Mouse (Mus musculus) CH12.LX (cell line): Measurements from ENCODE around the gene Trcg1. TPM values are rescaled to one million over a fixed set of nuclear protein-coding genes. Genes with fewer than 3 reads are reported as not detected.

ENCODE experiments used
- DNase-seq: peaks from one replicate; pipeline ENCODE4 v3.0.0-alpha.2; 2013; ENCODE audit errors: extremely low read depth
- H3K27ac ChIP-seq: 2 replicates; pipeline ENCODE4 v1.5.1; 2012; ENCODE audit warnings: low read depth, mild to moderate bottlenecking, control low read depth, moderate library complexity; ENCODE audit not compliant: insufficient read depth
- H3K27me3 ChIP-seq: replicated peaks from 2 replicates; pipeline ENCODE3; 2012; ENCODE audit warnings: inconsistent platforms
- H3K36me3 ChIP-seq, 2 experiments: replicated peaks in 1 of 2; 2 replicates each; pipeline versions ENCODE3 to v1.6.1; 2012; ENCODE audit warnings: inconsistent platforms in 1 of 2, low read length in 1 of 2, mild to moderate bottlenecking in 1 of 2, mixed read lengths in 1 of 2, moderate library complexity in 1 of 2; ENCODE audit not compliant: control insufficient read depth in 1 of 2, insufficient read depth in 1 of 2
- H3K4me1 ChIP-seq, 2 experiments: 2 replicates each; pipeline ENCODE4 v1.6.1; 2012; ENCODE audit warnings: inconsistent platforms in 1 of 2, moderate library complexity in 1 of 2; ENCODE audit not compliant: insufficient read depth in 2 of 2, control insufficient read depth in 1 of 2
- H3K4me2 ChIP-seq: 2 replicates; pipeline ENCODE4 v1.6.1; 2012; ENCODE audit warnings: low read depth, mild to moderate bottlenecking, control low read depth; ENCODE audit not compliant: poor library complexity, insufficient read depth, severe bottlenecking
- H3K4me3 ChIP-seq, 3 experiments: fragments of 150-350 bp in 1 of 3; sonication (generic) in 1 of 3; replicated peaks in 1 of 3; 2 replicates each; pipeline versions ENCODE3 to v1.5.1; 2011 to 2012; ENCODE audit warnings: low read depth in 2 of 3, low read length in 2 of 3, mild to moderate bottlenecking in 2 of 3, moderate library complexity in 2 of 3, control low read depth in 1 of 3, improper control_type of control experiment in 1 of 3, inconsistent platforms in 1 of 3, mixed read lengths in 1 of 3; ENCODE audit not compliant: poor library complexity in 1 of 3
- H3K79me2 ChIP-seq: replicated peaks from 2 replicates; pipeline ENCODE4 v1.6.1; 2012; ENCODE audit warnings: mild to moderate bottlenecking, moderate library complexity; ENCODE audit not compliant: control insufficient read depth, poor library complexity, insufficient read depth, severe bottlenecking; ENCODE audit errors: extremely low read depth
- H3K9ac ChIP-seq: 2 replicates; pipeline ENCODE4 v1.6.1; 2012; ENCODE audit warnings: low read depth, mild to moderate bottlenecking, control low read depth, moderate library complexity; ENCODE audit not compliant: insufficient read depth
- H3K9me3 ChIP-seq: replicated peaks from 2 replicates; pipeline ENCODE3; 2012; ENCODE audit warnings: low read length, inconsistent platforms, mixed read lengths
- BHLHE40 ChIP-seq: IDR thresholded peaks from 2 replicates; pipeline ENCODE4 v1.6.1; 2011; ENCODE audit warnings: mild to moderate bottlenecking, low read depth, low read length, improper control_type of control experiment
- CHD1 ChIP-seq: IDR thresholded peaks from 2 replicates; pipeline ENCODE4 v1.6.1; 2012; ENCODE audit warnings: low read depth, low read length, improper control_type of control experiment, inconsistent platforms
- CHD2 ChIP-seq: IDR thresholded peaks from 2 replicates; pipeline ENCODE4 v1.6.1; 2011; ENCODE audit warnings: low read length, improper control_type of control experiment
- E2F4 ChIP-seq: IDR thresholded peaks from 2 replicates; pipeline ENCODE4 v1.6.1; 2011; ENCODE audit warnings: low read depth, low read length, improper control_type of control experiment; ENCODE audit not compliant: insufficient replicate concordance
- EP300 ChIP-seq: IDR thresholded peaks from 2 replicates; pipeline ENCODE4 v1.6.1; 2011; ENCODE audit warnings: low read length, improper control_type of control experiment
- ETS1 ChIP-seq: conservative IDR thresholded peaks from 2 replicates; pipeline ENCODE4 v1.6.1; 2012; ENCODE audit warnings: low read depth, mild to moderate bottlenecking, inconsistent platforms, low read length, improper control_type of control experiment, moderate library complexity
- HCFC1 ChIP-seq: IDR thresholded peaks from 2 replicates; pipeline ENCODE4 v1.6.1; 2012; ENCODE audit warnings: low read depth, mild to moderate bottlenecking, inconsistent platforms, low read length, improper control_type of control experiment
- IRF4 ChIP-seq: IDR thresholded peaks from 2 replicates; pipeline ENCODE4 v1.6.1; 2014; ENCODE audit warnings: low read depth, mild to moderate bottlenecking, inconsistent platforms, low read length, improper control_type of control experiment
- JUND ChIP-seq: conservative IDR thresholded peaks from 2 replicates; pipeline ENCODE4 v1.6.1; 2011; ENCODE audit warnings: low read depth, low read length, improper control_type of control experiment
- KAT2A ChIP-seq: IDR thresholded peaks from 2 replicates; pipeline ENCODE4 v1.6.1; 2012; ENCODE audit warnings: low read length, improper control_type of control experiment, inconsistent platforms; ENCODE audit not compliant: insufficient replicate concordance
- MAX ChIP-seq: IDR thresholded peaks from 2 replicates; pipeline ENCODE4 v1.6.1; 2011; ENCODE audit warnings: low read length, improper control_type of control experiment
- MEF2A ChIP-seq: IDR thresholded peaks from 2 replicates; pipeline ENCODE4 v1.6.1; 2014; ENCODE audit warnings: low read depth, mild to moderate bottlenecking, inconsistent platforms, low read length, improper control_type of control experiment, borderline replicate concordance
- MXI1 ChIP-seq: IDR thresholded peaks from 2 replicates; pipeline ENCODE4 v1.6.1; 2011; ENCODE audit warnings: mild to moderate bottlenecking, low read depth, low read length, improper control_type of control experiment
- NELFE ChIP-seq: IDR thresholded peaks from 2 replicates; pipeline ENCODE4 v1.6.1; 2011; ENCODE audit warnings: low read depth, low read length, improper control_type of control experiment
- NRF1 ChIP-seq: IDR thresholded peaks from 2 replicates; pipeline ENCODE4 v1.6.1; 2014; ENCODE audit warnings: low read depth, mild to moderate bottlenecking, inconsistent platforms, low read length, improper control_type of control experiment, moderate library complexity
- POLR2AphosphoS2 ChIP-seq: IDR thresholded peaks from 2 replicates; pipeline ENCODE4 v1.6.1; 2011; ENCODE audit warnings: low read depth, low read length, improper control_type of control experiment
- RCOR1 ChIP-seq: conservative IDR thresholded peaks from 2 replicates; pipeline ENCODE4 v1.6.1; 2012; ENCODE audit warnings: low read depth, mild to moderate bottlenecking, inconsistent platforms, low read length, improper control_type of control experiment
- SIN3A ChIP-seq: IDR thresholded peaks from 2 replicates; pipeline ENCODE4 v1.6.1; 2012; ENCODE audit warnings: low read length, improper control_type of control experiment, inconsistent platforms
- SMC3 ChIP-seq: IDR thresholded peaks from 2 replicates; pipeline ENCODE4 v1.6.1; 2011; ENCODE audit warnings: low read depth, low read length, improper control_type of control experiment
- TBP ChIP-seq: conservative IDR thresholded peaks from 2 replicates; pipeline ENCODE4 v1.6.1; 2011; ENCODE audit warnings: low read depth, low read length, improper control_type of control experiment
- UBTF ChIP-seq: IDR thresholded peaks from 2 replicates; pipeline ENCODE4 v1.6.1; 2012; ENCODE audit warnings: low read depth, mild to moderate bottlenecking, inconsistent platforms, low read length, improper control_type of control experiment, moderate library complexity
- ZC3H11A ChIP-seq: IDR thresholded peaks from 2 replicates; pipeline ENCODE4 v1.6.1; 2012; ENCODE audit warnings: low read depth, mild to moderate bottlenecking, inconsistent platforms, low read length, improper control_type of control experiment
- ZKSCAN1 ChIP-seq: IDR thresholded peaks from 2 replicates; pipeline ENCODE4 v1.6.1; 2012; ENCODE audit warnings: low read depth, inconsistent platforms, low read length, improper control_type of control experiment, borderline replicate concordance
- ZMIZ1 ChIP-seq: IDR thresholded peaks from 2 replicates; pipeline ENCODE4 v1.6.1; 2012; ENCODE audit warnings: low read depth, mild to moderate bottlenecking, inconsistent platforms, low read length, improper control_type of control experiment
- ZNF384 ChIP-seq: IDR thresholded peaks from 2 replicates; pipeline ENCODE4 v1.6.1; 2012; ENCODE audit warnings: low read depth, low read length, improper control_type of control experiment, inconsistent platforms
- dilution Hi-C: fragments of 300-500 bp; cut with MboI; formaldehyde crosslinking; loops from 2 replicates; pipeline ENCODE4 v1.14.3; 2020; ENCODE audit warnings: low sequenced_read_pairs; ENCODE audit not compliant: extremely low pct_unique_long_range_greater_than_20kb, extremely low pct_ligation_motif_present
- in situ Hi-C: fragments of 300-500 bp; cut with MboI; formaldehyde crosslinking; loops from 3 replicates; pipeline ENCODE4 v1.14.3; 2019; ENCODE audit warnings: low sequenced_read_pairs, low pct_ligation_motif_present, low pct_unique_long_range_greater_than_20kb, mixed read lengths
- polyA plus RNA-seq: library from polyadenylated mRNA; unstranded; fragments of >175 nt; gene quantifications from 2 replicates; pipeline ENCODE4 v1.2.1, GENCODE M21; 2012; ENCODE audit warnings: low read depth; ENCODE audit not compliant: insufficient read length
- total RNA-seq, 2 experiments: library from RNA; depleted of rRNA; stranded (reverse); fragments of 300-350 nt in 1 of 2; fragments of >200 nt in 1 of 2; gene quantifications; 2 replicates each; pipeline ENCODE4 v1.2.3; 2012 to 2014

Gene Trcg1
- total and polyA plus RNA-seq, 3 experiments: not detected

DNA sequence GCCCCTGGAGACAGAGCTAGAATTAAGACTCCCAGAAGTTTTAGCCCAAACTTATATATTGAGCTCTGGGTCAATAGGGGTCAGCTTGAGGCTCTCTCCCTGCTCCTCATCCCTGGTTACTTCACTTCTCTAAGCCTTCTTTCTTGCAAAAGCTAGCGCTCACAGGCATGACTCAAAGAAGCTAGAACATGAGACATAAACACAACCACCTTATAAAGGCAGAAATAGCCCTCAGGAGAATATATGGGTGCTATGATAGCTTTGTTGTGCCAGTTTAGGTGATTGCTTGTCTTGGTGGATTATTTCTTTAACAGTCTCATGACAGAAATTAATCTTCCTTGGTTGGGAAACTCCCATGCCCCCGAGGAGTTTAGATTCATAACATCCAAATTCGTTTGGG, 58.5 kb downstream of the Trcg1 start:
- H3K27ac ChIP-seq: no peak overlapping the region
- peaks cover 2 to 23% of the 10 kb centered on the region in 2 experiments; a peak in 3 of 4 replicates for H3K4me1 ChIP-seq
- peaks cover 2% of the 10 kb centered on the region for H3K9me3 ChIP-seq
- no peak overlapping the region for H3K9ac ChIP-seq
- TF ChIP-seq ZNF384 (no peak), SMC3 (no peak), SIN3A (no peak), E2F4 (no peak), ZMIZ1 (no peak), POLR2AphosphoS2 (no peak), JUND (no peak), CHD1 (no peak), UBTF (no peak), KAT2A (no peak), MXI1 (no peak), NRF1 (no peak), ETS1 (no peak), CHD2 (no peak), NELFE (no peak), MAX (no peak), ZC3H11A (no peak), BHLHE40 (no peak)
- H3K27me3 ChIP-seq: no peaks in the 10 kb centered on the region
- H3K79me2 ChIP-seq: no peaks in the 10 kb centered on the region
- no peak overlapping the region for H3K4me3 ChIP-seq
- no peak for DNase-seq
- dilution Hi-C loops (no loop called here), in situ Hi-C loops (no loop called here)
- no peaks in the 10 kb centered on the region for H3K36me3 ChIP-seq
- H3K4me2 ChIP-seq: no peak overlapping the region

GRCm38 (mm10) chr9:57295666-57296065, 59.3 kb downstream of the Trcg1 start:
- Histone ChIP-seq H3K4me1 (peaks cover 4 to 30% of the 10 kb centered on the region in 2 experiments; a peak in 3 of 4 replicates), H3K4me3 (no peak overlapping the region), H3K9me3 (peaks cover 2% of the 10 kb centered on the region)
- dilution Hi-C loops: no loop called here
- no peak for TF ChIP-seq RCOR1
- no peak for TF ChIP-seq EP300
- no peak for TF ChIP-seq BHLHE40
- no peak for TF ChIP-seq ZKSCAN1
- no peak for TF ChIP-seq TBP
- no peak for TF ChIP-seq MEF2A
- TF ChIP-seq ZC3H11A: no peak
- TF ChIP-seq ETS1: no peak
- no peak for TF ChIP-seq NELFE
- TF ChIP-seq HCFC1: no peak
- TF ChIP-seq IRF4: no peak
- TF ChIP-seq, all 38 proteins: peak for 0
- no peak for DNase-seq
- in situ Hi-C loops: no loop called here
- H3K36me3 ChIP-seq: no peaks in the 10 kb centered on the region
- H3K79me2 ChIP-seq: no peaks in the 10 kb centered on the region
- H3K27ac ChIP-seq: no peak overlapping the region
- no peak overlapping the region for H3K9ac ChIP-seq
- H3K27me3 ChIP-seq: no peaks in the 10 kb centered on the region
- no peak overlapping the region for H3K4me2 ChIP-seq
